Mouse (Mus musculus): ENCODE results near the gene Zdhhc5.

Gene Zdhhc5

DNA sequence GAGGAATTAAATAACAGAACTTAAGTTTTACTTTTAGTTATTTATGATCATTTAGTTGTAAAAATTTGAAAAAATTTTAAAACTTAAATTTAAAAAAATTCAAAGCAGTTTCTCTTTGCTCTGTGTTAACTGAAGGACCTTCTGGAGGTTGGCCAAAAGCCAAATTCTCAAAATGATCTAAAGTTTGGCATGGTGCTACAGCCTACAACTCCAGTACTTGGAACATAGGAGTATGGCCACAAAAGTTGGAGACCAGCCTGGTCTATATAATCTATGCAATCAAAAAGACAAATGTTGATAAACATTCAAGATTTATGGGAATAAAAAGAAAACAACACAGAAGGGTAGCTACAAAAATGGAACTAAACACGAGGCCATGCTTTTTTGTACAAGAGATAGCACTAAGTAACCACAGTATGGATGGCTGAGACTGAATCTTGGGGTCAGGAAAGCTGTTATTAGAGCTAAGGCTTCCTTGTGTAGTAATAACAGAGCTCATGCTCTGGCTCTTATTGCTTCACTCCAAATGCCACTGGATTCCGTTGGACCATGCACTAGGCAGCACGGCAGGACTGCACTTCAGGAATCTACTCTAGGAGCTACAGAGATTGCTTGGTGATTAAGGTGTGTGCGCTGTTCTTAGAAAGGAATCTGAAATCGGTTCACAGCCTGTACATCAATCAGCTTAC lies 19.8 kb downstream of the Zdhhc5 start:
- WGBS, result 85% methylated on average over 5 of the region's 5 CpGs

DNA sequence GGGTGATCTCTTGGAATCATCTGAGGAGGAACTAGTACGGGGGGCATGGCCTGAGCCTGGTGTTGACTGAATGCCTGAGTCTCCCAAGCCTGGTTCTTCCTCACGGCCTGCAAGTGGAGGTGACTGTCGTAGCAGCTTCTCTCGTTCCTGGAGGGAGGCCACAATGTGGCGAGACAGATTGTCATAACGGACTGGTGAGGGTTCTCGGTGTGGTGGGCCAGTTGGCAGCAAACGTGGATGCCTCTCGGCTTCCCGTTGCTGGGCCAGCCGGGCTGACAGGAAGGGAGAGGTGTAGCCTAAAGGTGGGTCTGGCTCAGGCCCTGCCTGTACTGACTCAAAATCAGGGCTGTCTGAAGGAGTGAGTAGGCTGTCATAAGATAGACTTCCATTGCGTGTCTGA lies 24.9 kb downstream of the Zdhhc5 start:
- 60% methylated on average over 12 of the region's 12 CpGs for WGBS

DNA sequence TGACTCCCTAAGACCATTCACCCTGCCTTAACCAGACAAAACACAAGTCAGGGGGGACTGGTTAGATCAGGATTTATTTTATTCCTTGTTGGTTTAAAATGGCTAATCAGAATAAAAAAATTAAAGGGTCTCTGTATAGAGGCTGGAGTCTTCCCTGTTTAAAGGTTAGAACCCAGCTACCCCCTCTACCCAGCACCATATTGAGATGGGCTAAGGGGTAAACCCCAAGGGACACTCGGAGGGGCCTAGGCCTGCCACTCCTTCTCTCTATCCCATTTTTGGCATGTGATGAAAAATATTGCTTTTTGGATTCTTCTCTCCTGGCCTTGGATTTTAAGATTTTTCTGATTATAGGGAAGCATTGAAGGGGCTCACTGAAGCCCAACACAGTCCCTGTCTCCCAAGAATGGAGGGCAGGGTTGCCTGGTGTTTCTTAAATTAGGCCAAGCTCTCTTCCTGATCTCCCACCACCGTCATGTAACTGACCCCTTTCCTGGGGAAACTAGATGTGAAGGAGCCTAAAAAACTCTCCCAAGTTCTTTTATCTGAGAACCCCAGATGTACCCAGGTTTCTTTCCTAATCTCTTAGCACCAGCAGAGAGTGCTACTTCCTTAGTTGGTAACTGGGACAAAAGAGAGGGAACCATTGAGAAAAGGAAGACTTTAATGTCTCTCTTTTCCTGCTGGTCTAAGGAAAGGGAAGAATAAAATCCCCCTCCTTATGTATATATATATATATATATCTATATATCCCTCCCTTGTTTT lies 26.7 kb downstream of the Zdhhc5 start:
- 73% methylated on average over 2 of the region's 2 CpGs for WGBS

DNA sequence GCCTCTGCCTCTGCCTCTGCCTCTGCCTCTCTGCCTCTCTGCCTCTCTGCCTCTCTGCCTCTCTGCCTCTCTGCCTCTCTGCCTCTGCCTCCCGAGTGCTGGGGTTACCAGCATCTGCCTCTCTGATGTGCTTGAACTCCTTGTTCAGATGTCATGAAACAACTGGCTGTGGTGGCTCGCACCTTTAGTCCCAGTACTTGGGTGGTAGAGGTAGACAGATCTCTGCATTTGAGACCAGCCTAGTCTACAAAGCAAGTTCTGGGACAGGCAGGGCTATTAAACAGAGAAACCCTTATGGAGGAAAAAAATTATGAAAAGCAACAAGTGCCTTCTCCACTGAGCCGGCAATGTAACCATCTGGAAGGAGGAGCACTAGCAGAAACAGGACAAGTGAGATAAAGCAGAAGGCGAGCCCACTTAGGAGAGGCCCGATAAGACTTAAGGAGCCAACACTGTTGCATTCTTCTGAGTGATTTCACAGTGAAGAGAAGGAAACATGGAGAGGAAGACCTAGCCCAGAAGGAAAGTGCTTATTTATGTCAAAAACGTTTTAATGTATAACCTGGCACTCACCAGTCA lies 32.3 kb downstream of the Zdhhc5 start:
- 65% methylated on average over 6 of the region's 6 CpGs for WGBS

DNA sequence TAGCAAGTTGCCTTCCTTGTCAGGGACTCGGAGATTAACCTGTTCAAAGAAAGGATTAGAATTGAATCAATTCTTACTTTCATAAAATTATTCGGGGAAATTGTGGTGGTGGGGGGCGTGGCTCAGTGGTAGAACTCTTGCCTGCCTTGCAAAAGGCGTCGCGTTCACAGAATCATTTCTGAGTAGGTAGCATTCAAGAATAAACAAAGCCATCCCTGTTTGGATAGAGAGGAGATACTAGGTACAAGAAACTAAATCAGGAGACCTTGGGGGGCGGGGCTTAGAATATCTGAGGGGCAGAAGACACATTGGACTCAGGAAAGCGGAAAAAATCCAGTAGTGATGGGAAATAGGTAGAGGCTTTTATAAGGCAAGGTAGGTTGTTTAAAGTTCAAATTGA lies 36.0 kb downstream of the Zdhhc5 start, which contains the start of gene Tmx2:
Tmx2 (minus strand) TSS at position 125 of the 400 bp plus-strand sequence.
- WGBS, result 13% methylated on average over 8 of the region's 8 CpGs

DNA sequence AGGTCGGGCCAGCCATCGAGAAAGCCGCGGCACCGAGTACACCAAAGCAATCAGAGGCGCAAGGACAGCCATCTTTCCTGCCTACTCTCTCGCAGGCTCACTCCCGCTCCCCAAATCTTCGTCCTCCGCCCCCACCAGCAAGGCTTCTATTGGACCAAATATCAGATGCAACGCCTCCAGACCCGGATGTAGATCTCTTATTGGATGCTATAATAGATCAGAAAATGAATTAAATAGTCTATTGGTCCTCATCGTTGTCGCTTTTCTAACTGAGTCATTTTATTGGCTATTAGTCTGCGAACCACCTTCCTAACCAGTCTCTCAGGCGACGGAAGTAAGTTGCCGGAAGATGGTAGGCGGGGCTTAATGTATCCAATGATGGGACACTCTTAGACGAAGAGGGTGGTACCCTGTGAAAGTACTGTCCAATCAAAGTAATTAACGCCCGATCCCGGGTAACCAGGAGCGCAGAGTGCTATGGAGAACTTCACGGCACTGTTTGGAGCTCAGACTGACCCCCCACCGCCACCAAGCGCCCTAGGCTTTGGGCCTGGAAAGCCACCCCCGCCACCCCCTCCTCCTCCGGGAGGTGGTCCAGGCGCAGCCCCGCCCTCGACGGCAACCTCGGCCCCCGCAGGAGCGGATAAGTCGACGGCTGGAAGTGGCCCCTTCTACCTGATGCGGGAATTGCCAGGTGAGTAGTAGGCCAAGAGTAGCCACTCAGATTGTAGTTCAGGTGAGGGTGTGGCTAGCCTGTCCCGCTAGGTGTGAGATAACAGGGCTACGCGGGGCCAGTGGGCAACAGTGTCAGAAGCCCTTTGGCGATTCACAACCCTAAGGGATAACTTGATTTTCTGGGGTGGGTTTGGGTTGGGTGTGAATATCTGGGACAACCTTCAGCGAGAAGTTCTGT lies 36.8 kb downstream of the Zdhhc5 start, which contains the start of the genes Gm28635 and Med19:
Gm28635 (minus strand) TSS at position 74 of the 913 bp plus-strand sequence.
Med19 (plus strand) TSS at position 435 of the 913 bp plus-strand sequence.
- under 1% methylated on average over 44 of the region's 44 CpGs for WGBS

DNA sequence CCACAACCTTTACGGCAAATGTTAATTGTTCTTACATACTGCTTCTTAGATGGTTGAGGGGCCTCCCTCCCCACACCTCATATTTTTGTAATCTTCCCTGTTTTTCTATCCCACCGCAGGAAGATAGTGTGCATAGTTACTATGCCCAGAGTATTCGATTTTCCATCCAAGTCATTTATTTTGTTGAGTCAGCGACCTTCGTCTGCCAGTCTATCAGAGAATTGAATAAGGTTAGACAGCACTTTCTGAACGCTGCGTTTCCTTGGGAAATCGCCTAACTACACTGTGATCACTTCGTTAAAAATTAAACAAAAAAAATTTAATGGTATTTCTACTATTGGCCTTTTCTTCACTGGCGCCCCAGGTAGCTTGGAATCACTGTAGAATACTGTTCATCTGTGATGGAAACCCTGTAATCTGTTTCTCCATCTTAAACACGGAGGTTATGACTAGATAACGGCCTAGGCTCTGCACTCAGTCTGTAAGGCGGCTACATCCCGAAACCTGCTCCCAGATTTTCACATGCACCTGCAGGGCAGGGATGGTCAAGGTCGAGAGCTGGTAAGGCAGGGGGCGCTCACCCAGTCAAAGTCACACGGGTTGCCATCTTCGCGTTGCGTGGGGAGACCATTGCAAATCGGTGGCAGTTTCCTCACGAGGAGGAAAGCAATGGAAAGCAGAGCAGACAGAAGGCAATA lies 37.6 kb downstream of the Zdhhc5 start:
- 7% methylated on average over 22 of the region's 22 CpGs for WGBS

DNA sequence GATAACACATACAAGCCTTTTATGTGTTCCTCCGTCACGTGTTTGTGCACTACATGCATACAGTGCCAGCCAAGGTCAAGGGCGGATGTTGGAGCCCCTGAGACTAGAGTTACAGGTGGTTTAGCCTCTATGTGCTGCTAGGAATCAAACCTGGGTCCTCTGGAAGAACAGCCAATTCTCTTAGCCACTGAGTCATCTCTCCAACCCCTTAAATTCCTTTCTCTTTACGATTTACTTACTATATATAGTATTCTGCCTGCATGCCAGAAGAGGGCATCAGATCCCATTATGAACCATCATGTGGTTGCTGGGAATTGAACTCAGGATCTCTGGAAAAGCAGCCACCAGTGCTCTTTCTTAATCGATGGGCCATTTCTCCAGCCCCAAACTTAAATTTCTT lies 43.4 kb downstream of the Zdhhc5 start:
- 43% methylated on average over 4 of the region's 5 CpGs for WGBS

DNA sequence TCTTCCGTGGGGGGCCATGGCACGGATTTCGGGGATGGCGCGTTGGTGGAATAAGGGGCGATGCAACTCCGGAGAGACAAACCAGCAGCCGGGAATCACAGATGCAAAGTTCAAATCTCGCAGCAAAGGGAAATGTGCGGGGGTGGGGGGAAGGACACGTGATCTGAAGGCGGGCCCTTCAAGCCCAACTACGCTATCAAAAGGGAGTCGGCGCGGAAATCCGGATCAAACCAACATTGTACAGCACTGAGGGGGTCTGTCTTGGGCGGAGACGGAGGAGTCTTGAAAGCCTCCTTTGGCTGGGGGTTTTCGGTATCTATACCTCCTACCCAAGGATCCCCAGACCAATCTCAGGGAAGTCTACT lies 44.4 kb downstream of the Zdhhc5 start, which contains the start of gene Selenoh:
Selenoh (minus strand) TSS at position 202 of the 365 bp plus-strand sequence.
- under 1% methylated on average over 20 of the region's 20 CpGs for WGBS

DNA sequence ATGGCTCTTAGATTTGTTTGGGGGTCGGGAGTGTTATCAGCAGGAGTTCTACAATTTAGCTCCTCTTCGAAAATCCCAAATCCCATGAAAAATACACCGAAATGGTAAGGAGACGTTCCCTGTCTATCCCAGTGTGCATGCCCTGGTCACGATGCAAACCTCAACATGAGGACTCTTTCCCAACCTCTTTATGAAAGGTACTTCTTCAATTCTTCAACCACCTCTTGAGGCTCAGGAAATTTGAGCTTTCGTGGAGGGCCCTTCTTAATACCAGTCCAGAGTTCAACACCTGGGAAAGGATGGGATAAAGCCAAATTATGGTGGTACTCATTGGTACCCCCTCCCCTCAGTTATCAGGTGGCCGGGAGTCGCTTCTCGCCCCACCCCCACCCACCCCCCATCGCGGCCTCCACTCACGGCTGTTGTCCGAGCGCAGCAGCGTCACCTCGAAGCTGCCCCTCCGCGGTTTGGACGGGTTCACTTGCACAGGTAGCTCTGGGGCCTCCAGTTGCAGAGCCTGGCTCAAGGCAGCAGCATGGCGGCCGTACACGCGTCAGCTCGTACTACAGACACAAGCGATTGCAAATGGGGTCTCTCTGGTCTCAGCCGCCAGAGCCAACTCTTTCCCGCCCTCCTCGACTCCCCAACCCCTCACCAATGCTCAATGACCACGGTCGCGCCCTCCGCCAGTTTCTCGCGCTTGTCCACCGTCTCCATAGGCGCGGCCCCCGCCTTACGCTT lies 45.0 kb downstream of the Zdhhc5 start:
- WGBS, result 2% methylated on average over 39 of the region's 39 CpGs

DNA sequence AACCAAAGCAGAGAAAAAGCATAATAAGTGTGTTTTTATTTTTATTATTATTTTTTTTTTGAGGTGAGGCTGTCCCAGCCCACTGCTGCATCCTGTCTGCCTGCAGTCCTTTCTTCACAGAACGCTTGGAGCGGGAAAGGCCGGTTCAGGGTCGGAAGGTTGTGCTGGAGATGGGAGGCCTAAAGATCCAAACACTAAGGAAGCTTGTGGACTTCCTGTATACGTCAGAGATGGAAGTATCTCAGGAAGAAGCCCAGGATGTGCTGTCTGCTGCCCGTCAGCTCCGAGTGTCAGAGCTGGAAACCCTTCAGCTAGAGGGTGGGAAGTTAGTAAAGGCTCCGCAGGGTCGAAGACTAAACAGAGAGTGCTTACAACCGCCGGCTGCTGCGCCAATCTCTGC lies 48.9 kb downstream of the Zdhhc5 start:
- WGBS, result 72% methylated on average over 12 of the region's 12 CpGs

DNA sequence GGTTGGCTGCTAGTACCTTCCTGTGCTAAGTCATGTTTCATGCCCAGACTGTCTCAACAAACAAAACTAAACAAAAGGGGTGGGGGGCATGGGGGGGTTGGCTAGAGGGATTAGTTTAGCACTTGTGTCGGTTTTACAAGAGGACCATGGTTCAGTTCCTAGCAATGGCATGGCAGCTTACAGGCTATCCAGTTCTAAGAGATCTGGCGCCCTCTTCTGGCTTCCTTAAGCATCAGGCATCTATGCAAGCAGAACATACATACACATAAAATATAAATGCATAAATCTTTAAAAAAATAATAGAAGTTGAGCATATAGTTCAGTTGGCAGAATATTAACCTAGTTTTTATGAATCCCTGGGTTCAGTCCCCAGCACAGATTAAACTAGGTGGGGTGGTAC lies 52.1 kb downstream of the Zdhhc5 start:
- WGBS, result 32% methylated on average over 2 of the region's 2 CpGs

DNA sequence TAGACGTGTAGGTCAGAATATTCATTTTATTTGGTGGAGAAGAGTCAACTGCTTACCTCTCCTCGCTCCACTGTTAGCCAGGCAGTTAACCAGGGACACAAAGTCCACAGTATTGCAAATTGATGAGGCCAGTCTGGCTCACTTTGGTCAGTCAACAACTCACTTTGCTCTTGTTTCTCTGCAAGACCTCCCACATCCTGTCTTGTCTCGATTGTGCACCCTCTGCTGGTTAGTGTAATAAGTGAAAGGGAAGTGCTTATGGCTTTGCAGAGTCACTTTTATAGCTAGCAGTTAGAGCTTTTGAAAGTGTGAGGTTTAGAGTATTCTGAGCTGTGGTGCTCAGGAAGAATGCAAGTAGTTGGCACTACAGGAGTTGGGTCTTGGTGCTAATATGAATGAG lies 54.7 kb downstream of the Zdhhc5 start:
- 51% methylated on average over 3 of the region's 3 CpGs for WGBS

DNA sequence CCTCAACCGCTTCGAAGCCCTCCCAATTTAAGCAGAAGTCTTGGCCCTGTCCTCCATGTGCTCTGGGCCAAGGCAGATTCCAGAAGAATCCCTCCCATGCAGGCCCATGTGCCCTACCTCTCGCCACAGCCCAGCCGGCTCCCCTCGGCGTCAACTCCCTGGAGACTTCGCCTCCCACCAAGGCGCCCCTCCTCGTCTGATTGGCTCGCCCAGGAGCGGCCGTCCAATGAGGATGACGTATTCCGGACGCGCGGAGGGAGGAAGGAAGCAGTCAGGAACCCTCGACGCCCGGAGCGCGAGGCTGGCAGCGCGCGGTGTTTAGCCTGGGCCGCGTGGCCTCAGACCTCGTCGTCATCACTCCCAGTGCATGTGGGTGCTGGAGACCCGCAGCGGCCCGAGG lies 56.2 kb downstream of the Zdhhc5 start, which contains the start of gene Btbd18:
Btbd18 (plus strand) TSS at position 274 of the 400 bp plus-strand sequence.
- 94% methylated on average over 32 of the region's 32 CpGs for WGBS

DNA sequence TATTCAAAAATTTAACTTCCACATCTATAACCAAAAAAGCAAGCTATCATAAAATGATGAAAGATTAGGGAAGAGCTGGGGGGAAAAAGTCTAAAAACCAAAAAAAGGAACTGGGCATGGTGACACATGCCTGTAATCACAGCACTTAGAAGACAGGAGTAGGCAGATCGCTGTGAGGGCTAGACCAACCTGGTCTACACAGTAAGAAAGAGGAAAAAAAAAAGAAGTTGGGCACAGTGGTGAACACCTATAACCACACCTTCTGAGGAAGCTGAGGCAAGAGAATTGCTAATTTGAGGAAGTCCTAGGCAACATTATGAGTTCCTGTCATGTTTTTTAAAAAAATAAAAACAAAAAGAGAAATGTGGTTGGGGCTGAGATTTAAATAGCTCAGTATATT lies 59.1 kb downstream of the Zdhhc5 start:
- 73% methylated on average over 1 of the region's 1 CpGs for WGBS

DNA sequence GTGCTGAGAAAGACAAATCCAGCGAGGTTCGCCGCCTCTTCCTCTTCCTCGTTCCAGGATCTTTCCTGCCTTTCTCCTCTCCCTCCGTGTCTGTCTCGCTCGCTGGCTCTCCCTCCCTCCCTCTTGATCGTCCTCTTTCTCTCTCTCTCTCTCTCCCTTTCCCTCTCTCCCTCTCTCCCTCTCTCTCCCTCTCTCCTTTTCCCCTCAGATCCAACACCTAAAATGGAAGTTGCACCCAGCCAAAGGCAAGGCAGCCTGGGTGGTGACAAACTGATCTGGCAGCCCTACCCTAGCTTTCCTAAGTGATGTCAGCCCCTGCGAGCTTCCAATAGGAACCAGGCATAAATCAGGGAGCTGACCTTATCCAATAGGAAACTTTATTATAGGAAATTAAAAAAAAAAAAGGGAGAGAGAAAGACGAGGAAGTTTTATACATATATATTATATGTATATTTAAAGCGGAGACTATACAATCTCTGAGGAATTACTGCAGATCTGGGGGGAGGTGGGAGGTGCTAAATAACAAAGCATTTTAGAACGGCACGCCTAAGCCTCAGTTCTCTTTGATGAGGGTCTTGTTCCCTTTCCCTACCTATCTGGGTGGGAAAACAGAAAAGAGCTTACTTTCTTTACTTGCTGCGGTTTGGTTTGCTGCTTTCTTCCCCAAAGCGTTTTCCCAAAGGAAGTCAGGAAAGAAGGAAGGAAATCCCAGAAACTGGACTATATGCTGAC lies 64.3 kb downstream of the Zdhhc5 start, which contains the start of gene Ctnnd1:
Ctnnd1 (minus strand) TSS at position 302 of the 732 bp plus-strand sequence.
- WGBS, result 1% methylated on average over 15 of the region's 15 CpGs

DNA sequence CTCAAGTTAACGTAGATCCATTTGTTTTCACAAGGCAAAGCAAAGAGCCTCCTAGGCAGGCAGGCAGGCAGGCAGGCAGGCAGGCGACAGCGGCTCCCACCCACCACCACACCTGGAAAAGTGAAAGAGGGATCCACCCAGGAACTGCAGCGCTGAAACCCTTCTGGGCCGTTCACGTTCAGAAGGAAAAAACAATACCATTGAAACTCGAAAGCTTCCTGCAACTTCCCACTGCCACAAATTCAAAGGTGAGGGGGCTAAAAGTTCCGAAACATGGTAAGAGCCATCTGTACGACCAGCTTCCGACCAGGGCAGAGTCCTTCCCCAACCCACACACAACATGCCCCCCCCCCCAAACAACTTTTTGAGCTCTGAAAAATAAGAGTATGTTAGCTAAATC lies 65.3 kb downstream of the Zdhhc5 start:
- 1% methylated on average over 10 of the region's 10 CpGs for WGBS

DNA sequence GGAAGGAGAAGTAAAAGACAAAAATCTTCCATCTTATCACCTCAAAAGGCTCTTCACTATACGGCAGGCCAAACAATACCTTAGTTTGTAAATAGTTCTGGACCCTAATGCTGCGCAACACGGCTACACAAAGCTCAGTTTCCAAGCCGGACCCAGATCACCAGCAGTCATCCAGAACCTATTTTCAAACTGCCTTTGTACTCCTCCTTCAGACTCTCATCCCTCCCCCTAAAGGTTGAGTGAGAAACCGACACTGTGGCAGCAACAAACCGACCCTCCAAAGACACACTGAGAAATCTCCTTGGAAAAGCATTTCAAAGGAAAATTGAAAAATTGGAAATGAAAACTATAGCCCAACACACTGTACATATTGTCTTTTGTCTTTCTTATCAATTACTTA lies 66.6 kb downstream of the Zdhhc5 start:
- 6% methylated on average over 6 of the region's 6 CpGs for WGBS

DNA sequence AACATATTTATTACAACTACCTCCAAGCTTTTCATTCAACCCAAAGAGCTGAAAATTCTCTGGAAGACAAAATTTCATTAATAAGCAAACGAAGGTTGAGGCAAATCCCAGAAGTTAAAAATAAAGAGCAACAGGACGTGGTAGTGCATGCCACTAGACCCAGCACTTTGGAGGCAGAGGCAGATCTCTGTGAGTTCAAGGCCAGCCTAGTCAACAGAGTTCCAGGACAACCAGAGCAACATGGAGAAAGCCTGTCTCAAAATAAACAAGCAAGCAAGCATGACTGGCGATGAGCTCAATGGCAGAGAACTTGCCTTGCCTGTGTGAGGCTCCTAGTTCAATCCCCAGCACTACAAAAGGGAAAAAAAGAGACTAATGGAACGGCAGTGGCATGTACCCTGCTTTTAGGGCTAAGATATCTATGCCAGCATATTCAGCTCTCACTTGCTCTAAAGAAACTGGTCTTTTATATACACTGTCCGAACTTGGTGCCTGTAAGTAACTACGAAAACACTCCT lies 67.9 kb downstream of the Zdhhc5 start:
- 72% methylated on average over 6 of the region's 6 CpGs for WGBS

Data from cerebral cortex, adult 2 months (tissue).